Mouse (Mus musculus) layer of hippocampus, adult 9-11 months (tissue): ENCODE data around the gene Ptpro.
"Not testable (repeated sequence)": the region's sequence is repeated elsewhere in the genome, so short reads cannot be mapped to it uniquely, and the experiment has no call there.

Experiments used
- DNase-seq: peaks from one replicate; pipeline ENCODE4 v3.0.0; 2022

The Ptpro gene

GRCm38 (mm10) chr6:137457210-137457609 lies 205.1 kb downstream of the Ptpro start:
- no peak for DNase-seq

DNA sequence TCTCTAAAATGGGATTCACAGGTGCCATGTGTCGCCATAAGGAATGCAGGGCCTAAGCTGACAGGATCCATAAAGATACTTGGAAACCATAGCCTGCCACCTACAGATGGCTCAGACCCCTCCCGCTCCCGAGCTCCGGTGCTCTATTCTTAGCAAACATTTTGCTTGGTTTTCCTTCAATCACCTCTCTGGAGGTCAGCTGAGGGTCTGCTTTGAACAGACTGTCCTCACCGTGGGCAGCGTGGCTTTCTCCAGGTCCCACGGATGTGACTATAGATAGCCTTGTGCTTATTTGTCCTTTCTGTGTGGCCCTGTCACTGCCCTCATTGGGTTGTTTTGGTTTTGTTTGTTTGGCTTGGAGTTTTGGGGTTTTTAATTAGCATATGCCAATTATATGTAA lies 206.0 kb downstream of the Ptpro start:
- no peak for DNase-seq

- DNase-seq, result no peak
These were observed 211.7 kb downstream of the Ptpro start for GRCm38 (mm10) chr6:137463771-137464170.

- DNase-seq, result peak; percentile 23
These were observed 213.1 kb downstream of the Ptpro start for GRCm38 (mm10) chr6:137465253-137465652.

GRCm38 (mm10) chr6:137466256-137466655 lies 214.1 kb downstream of the Ptpro start:
- no peak for DNase-seq

GRCm38 (mm10) chr6:137467696-137468095 lies 215.6 kb downstream of the Ptpro start:
- no peak for DNase-seq

DNA sequence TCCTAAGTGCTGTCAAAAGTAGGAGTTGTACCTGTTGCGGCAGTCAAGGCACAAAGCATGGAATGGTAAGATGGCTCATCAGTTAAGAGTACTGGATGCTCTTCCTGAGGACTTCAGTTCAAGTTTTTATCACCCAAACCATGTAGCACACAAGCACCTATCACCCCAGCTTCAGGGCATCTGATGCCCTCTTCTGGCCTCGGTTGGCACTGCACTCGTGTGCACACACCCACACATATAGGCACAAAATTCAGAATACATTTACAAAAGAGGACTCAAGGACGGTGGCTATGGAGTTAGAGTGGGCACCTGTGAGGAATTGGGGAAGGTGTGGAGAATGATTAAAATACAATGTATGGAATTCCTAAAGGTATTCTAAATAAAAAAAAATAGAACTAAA lies 217.4 kb downstream of the Ptpro start:
- no peak for DNase-seq

GRCm38 (mm10) chr6:137470901-137471598 lies 218.9 kb downstream of the Ptpro start:
- DNase-seq, result peak; percentile 87

- no peak for DNase-seq
These were observed 220.0 kb downstream of the Ptpro start for GRCm38 (mm10) chr6:137472129-137472528.

GRCm38 (mm10) chr6:137473433-137473832 lies 221.3 kb downstream of the Ptpro start:
- no peak for DNase-seq

DNA sequence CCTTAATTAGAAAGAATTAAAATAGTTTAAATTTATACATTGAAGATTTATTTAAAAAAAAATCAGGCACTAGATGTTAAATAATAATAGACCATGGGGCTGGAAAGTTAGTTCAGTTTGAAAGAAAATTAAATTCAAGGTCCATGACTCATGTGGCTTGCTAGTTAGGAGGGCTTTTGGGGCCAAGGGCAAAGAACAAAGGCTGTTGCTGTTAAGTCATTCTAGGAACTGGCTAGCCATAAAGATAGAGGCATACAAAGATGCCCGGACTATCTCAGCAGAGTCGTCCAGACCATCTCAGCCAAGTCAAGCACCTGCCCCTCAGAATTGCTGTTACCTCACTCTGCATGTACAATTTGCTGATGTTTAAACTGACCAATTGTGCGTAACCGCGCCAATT lies 223.6 kb downstream of the Ptpro start:
- not testable (repeated sequence) for DNase-seq

GRCm38 (mm10) chr6:137482891-137483290 lies 230.8 kb downstream of the Ptpro start:
- DNase-seq, result no peak

DNA sequence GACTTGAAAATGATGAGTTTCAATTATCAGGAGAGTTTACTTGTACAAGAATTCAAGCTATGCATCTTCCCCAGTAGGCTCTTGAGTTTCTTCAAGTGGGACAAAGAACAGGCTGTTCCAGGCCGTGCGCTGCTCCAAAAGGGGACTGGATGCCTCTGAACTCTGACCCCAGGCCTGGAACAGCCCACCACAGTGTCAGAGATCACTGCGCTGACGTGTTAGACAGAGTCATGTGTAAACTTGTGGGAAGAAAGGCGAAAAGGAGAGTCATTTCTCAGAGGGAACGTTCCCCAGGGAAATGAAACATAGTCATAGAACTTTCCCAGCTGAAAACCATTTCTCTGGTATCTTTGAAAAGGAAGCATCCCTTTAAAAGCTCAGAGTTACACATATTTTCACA lies 235.3 kb downstream of the Ptpro start:
- no peak for DNase-seq

DNA sequence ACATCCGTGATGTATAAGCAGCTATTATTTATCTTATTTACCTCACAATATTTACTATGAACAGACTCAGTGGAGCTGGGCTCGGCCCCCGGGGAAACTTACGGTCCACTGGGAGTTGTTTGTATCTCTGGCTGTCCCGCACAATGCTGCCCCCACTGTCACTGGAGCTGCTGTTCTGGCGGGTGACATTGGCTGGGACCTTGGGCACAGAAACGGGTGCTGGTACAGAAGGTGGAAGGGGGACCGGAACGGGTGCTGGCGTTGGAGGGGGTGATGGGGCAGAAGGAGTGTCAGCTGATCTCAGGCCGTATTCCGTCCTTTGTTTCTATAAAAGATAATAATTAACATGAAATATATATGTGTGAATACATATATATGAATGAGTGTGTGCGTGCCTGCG lies 238.0 kb downstream of the Ptpro start:
- no peak for DNase-seq

GRCm38 (mm10) chr6:137491659-137492058 lies 239.5 kb downstream of the Ptpro start:
- no peak for DNase-seq

- no peak for DNase-seq
These were observed 240.5 kb downstream of the Ptpro start for GRCm38 (mm10) chr6:137492582-137492981.

DNA sequence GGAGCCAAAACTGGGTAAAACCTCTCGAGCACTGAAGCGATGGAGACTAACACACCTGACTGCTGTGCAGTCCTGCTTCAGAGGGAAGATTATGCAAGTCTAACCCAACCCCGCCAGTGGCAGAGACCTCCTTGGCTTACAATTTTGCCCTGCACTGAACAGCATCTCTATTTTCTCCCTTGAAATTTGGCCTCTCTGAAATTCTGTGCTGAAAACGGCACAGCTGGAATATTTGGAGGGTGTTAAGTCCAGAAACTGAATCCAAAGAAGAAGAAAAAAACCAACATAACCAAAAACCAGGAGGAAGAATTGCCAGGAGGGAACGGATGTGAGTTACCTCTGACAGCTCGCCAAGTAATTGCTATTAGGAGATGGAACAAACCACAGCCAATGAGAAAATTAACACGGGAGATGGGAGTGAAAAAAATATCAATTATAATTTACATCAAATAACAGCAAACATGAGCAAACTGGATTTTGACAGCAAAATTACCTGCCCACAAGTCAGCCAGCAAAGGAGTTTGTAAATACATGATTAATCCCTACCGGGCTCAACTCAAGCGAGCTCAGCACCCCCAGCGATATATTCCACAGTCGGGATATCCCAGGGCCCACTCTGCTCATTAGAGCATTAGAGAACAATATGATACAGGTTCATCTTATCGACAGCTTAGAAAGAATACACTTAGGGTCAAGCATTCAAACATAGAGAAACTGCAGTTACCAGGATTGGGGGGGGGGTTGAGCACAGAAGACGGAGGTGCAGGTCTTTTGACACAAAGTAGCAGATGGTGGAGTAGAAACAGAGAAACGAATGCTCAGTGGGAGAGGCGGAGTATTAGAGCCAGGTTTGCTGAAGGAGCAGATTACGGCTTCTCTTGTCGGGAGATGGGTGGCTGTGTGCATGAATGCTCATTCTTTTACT lies 241.4 kb downstream of the Ptpro start:
- no peak for DNase-seq

DNA sequence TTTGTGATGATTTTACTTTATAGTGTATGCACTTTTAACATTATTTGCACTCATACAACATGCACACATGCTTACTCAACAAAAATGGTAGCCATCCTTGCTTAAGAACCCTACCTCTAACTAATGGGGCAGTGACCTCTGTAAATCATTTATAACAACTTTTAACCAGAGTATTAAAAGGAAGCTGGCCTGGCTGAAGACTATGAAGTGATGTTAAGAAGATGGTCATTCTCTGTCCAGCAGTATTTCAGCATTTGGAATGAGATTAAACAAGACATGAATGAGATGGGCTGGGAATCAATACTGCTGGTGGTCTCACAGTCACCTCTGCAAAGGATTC lies 242.0 kb downstream of the Ptpro start:
- DNase-seq, result no peak

DNA sequence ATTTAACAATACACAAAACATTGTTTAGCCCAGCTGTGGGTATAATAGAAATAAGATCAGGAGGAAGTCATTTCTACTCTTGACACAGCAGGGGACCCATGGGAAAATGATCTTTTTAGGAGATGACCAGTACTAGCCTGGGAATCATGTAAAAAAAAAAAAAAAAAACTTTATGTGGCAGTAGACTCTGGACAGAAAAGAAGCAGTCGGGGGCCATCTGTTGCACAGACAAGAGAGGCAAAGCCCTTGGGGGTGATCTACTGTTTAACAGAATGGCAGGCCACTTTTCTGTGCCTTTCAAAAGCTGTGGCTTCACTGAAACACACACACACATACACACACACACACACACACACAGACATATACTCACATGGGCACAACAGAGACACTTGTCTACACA lies 242.7 kb downstream of the Ptpro start:
- no peak for DNase-seq

DNA sequence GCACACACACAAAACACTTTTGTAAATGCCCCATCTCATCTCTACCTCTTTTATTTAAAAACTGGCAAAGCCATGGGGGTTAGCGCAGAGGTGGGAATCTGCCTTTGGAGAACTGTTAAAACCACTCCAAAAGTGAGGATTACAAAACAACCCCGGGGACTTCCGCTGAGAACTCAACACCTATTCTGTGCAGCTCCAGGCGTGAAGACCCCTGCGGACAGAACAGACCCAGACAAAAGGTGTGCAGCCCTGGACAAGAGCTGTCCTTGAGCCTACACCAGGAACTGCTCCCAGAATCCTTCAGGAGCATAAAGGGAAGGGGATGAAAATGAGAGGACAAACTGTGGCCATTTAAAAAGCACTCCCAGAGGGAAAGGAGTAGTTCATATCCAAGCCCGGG lies 243.1 kb downstream of the Ptpro start:
- DNase-seq, result no peak

- no peak for DNase-seq
These were observed 244.4 kb downstream of the Ptpro start for GRCm38 (mm10) chr6:137496562-137496961.

DNA sequence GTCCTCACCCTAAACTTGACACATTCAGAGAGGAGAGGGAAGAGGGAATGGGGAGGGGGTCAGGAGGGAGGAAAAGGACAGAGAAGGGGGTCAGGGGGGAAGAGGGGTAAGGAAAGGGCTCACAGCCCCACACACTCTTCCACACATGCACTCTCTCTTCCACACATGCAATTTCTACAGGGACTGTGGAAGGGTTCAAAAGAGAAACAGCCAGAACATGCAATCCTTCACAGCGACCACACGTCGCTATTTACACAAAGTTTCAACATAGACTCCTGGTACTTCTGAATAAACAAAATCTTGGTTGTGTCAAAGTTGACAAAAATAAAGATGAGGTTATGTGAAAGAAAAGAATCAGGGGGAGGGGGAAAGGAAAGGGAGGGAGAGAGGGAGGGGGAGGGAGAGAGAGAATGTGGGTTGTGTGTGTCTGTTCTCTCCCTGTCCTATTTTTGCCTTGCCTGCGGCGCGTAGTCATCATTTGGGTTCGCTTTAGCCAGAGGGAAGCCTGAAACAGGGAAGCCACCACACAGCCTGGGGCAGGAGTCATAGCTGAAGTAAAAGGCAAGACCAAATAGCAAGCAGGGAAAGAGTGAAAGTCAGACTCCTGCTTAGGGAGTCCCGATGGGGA lies 245.2 kb downstream of the Ptpro start:
- no peak for DNase-seq

DNA sequence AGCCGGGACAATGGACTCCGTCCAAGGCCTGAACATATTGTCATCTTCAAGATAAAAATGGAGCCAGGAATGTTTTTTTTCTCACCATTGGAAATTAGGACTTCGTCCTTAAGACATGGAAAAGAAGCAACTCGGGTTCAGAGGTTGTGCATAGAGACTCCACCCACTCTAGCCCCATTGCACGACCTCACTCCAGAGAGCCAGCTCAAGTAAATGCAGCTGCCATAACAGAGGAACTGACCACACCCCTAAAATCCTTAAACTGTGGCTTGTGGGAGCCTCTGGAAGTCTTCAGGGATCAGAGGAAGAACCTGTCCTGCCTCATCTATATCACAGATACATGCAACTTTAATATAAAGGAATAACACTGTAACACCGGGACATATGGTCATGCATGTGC lies 246.7 kb downstream of the Ptpro start:
- no peak for DNase-seq

GRCm38 (mm10) chr6:137503009-137503408 lies 250.9 kb downstream of the Ptpro start:
- DNase-seq, result no peak
